Mouse (Mus musculus) hindbrain, embryonic 11.5 days (tissue): ENCODE results near the gene Nfxl1. TPM values are rescaled to one million over a fixed set of nuclear protein-coding genes. Genes with fewer than 3 reads are reported as not detected.
"Not testable (repeated sequence)": the region's sequence is repeated elsewhere in the genome, so short reads cannot be mapped to it uniquely, and the experiment has no call there.

ENCODE experiments used
- ATAC-seq: fragments of 200-750 bp; cut with Nextera tagmentation; 2 replicates; pipeline ENCODE4 v1.8.0; 2017; ENCODE audit warnings: mild to moderate bottlenecking, moderate TSS enrichment, moderate library complexity; ENCODE audit not compliant: low FRiP score
- DNase-seq: peaks from one replicate; pipeline ENCODE4 v3.0.0-alpha.2; 2015; ENCODE audit warnings: low spot score
- H3K27ac ChIP-seq: fragments of 300-500 bp; sonication (generic); 2 replicates; pipeline ENCODE4 v1.5.1; 2014; ENCODE audit warnings: mild to moderate bottlenecking, low read depth, low read length
- H3K27me3 ChIP-seq: fragments of 300-500 bp; sonication (generic); 2 replicates; pipeline ENCODE4 v1.6.1; 2014; ENCODE audit warnings: mild to moderate bottlenecking, low read length, moderate library complexity, mixed read lengths; ENCODE audit not compliant: control insufficient read depth, insufficient read depth
- H3K36me3 ChIP-seq: fragments of 300-500 bp; sonication (generic); 2 replicates; pipeline ENCODE4 v1.6.1; 2014; ENCODE audit warnings: mild to moderate bottlenecking, low read length, moderate library complexity, mixed read lengths; ENCODE audit not compliant: control insufficient read depth, insufficient read depth
- H3K4me1 ChIP-seq: fragments of 300-500 bp; sonication (generic); replicated peaks from 2 replicates; pipeline ENCODE4 v1.6.1; 2014; ENCODE audit warnings: low read length, mixed read lengths; ENCODE audit not compliant: control insufficient read depth, insufficient read depth
- H3K4me2 ChIP-seq: fragments of 300-500 bp; sonication (generic); replicated peaks from 2 replicates; pipeline ENCODE4 v1.6.1; 2014; ENCODE audit warnings: mild to moderate bottlenecking, low read depth, low read length
- H3K4me3 ChIP-seq: fragments of 300-500 bp; sonication (generic); 2 replicates; pipeline ENCODE4 v1.5.1; 2014; ENCODE audit warnings: low read depth, low read length
- H3K9ac ChIP-seq: fragments of 300-500 bp; sonication (generic); 2 replicates; pipeline ENCODE4 v1.6.1; 2014; ENCODE audit warnings: low read depth, low read length
- H3K9me3 ChIP-seq: fragments of 300-500 bp; sonication (generic); 2 replicates; pipeline ENCODE4 v1.6.1; 2016; ENCODE audit warnings: low read length; ENCODE audit not compliant: control insufficient read depth
- WGBS: fragments of 180-500 bp; shearing (Covaris S2); extraction: QIAGEN DNeasy Blood & Tissue Kit; methylation state at CpG from one replicate; pipeline ENCODE4 v1.1.7; 2014; 5-methylcytosine and 5-hydroxymethylcytosine counted together
- polyA plus RNA-seq: library from polyadenylated mRNA; unstranded; fragments of >200 nt; fragmentation: Nextera tagmentation; extraction: Ambion mirVana; gene quantifications from 2 replicates; pipeline ENCODE4 v1.2.1, GENCODE M21; 2014

Gene Nfxl1
- polyA plus RNA-seq, 1 experiment from 2014 or later = 26.0 TPM

DNA sequence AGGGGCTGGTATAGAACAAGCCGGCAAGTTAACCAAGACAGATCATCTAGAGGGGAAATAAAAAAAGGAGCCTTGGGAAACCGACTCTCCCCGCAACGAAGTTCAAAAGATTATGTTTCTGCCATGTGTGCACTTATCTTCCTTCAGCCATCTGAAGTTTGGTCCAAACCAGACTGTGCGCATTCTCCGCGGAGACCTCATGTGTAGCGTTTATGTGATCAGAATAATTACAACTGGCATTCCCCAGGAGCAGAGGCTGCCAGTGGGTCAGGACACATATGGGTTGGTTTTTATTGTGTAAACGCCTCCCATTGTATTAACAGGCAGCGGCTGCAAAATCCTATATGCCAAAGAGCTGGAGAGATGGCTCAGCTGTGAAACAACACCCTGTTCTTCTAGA, 20.1 kb upstream of the Nfxl1 start:
- 47% methylated on average over 10 of the region's 10 CpGs for WGBS

GRCm38 (mm10) chr5:72565621-72566020, 6.1 kb upstream of the Nfxl1 start:
- Histone ChIP-seq H3K9ac (no peak overlapping the region), H3K9me3 (no peaks in the 10 kb centered on the region), H3K27ac (no peak overlapping the region), H3K27me3 (no peaks in the 10 kb centered on the region), H3K4me1 (no peaks in the 10 kb centered on the region), H3K36me3 (no peaks in the 10 kb centered on the region), H3K4me2 (no peak overlapping the region), H3K4me3 (no peak overlapping the region)
- WGBS = 88% methylated on average over 5 of the region's 5 CpGs
- no peak for ATAC-seq
- no peak for DNase-seq

More for the DNA sequence above, 20.1 kb upstream of the Nfxl1 start:
- not testable (repeated sequence) for H3K36me3 ChIP-seq, H3K27me3 ChIP-seq, H3K4me1 ChIP-seq, H3K9me3 ChIP-seq, H3K9ac ChIP-seq, H3K27ac ChIP-seq, H3K4me2 ChIP-seq, H3K4me3 ChIP-seq
- peak; percentile 47 for DNase-seq
- peak; percentile 69 for ATAC-seq

- DNase-seq, H3K36me3 ChIP-seq, H3K9ac ChIP-seq, H3K27me3 ChIP-seq, H3K27ac ChIP-seq, H3K4me1 ChIP-seq, H3K9me3 ChIP-seq, H3K4me2 ChIP-seq, H3K4me3 ChIP-seq, ATAC-seq: not testable (repeated sequence)
- 96% methylated on average over 2 of the region's 2 CpGs for WGBS
Measured at GRCm38 (mm10) chr5:72563183-72563582, 3.7 kb upstream of the Nfxl1 start.

- ATAC-seq = no peak
- Histone ChIP-seq H3K27ac (no peak overlapping the region), H3K36me3 (no peaks in the 10 kb centered on the region), H3K9me3 (no peaks in the 10 kb centered on the region), H3K4me2 (no peak overlapping the region), H3K27me3 (no peaks in the 10 kb centered on the region), H3K4me3 (no peak overlapping the region), H3K9ac (no peak overlapping the region), H3K4me1 (no peaks in the 10 kb centered on the region)
- WGBS = 82% methylated on average over 3 of the region's 3 CpGs
- no peak for DNase-seq
Measured at GRCm38 (mm10) chr5:72560976-72561628, 1.6 kb upstream of the Nfxl1 start.

GRCm38 (mm10) chr5:72558716-72559526, 563 bp downstream of the Nfxl1 start:
- ATAC-seq = peak; percentile 86
- Histone ChIP-seq H3K4me3 (peak overlapping the region; percentile 62), H3K36me3 (peaks cover 2% of the 10 kb centered on the region; the same call in 1 of the 2 replicates), H3K27ac (peak overlapping the region; percentile 58), H3K4me1 (no peaks in the 10 kb centered on the region), H3K9ac (peak overlapping the region; percentile 79), H3K27me3 (no peaks in the 10 kb centered on the region), H3K4me2 (peak overlapping the region; percentile 57), H3K9me3 (no peaks in the 10 kb centered on the region)
- DNase-seq = no peak
- under 1% methylated on average over 42 of the region's 57 CpGs for WGBS

DNA sequence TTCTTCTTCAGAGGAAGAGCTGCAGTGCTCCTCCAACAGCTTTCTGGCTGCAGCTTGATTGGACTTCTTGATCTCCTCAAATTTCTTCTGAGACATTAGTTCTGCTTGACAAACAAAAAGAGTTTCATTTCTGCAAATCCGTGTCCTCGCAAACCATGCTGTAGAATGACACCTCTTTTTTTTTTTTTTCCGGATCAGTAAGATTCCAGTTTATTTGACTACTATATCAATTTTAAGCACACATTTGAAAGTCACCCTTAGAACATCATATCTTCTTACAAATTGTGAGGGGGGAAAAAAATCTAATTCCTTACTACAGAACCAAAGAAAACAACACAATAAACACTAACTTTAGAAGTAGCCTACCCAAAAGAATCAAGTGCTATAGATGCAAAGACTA, 3.2 kb downstream of the Nfxl1 start:
- H3K27ac ChIP-seq = no peak overlapping the region
- no peaks in the 10 kb centered on the region for H3K4me1 ChIP-seq
- WGBS = 90% methylated on average over 3 of the region's 3 CpGs
- H3K9ac ChIP-seq = no peak overlapping the region
- peaks cover 2% of the 10 kb centered on the region; the same call in 1 of the 2 replicates for H3K36me3 ChIP-seq
- H3K4me3 ChIP-seq = no peak overlapping the region
- H3K9me3 ChIP-seq = no peaks in the 10 kb centered on the region
- no peaks in the 10 kb centered on the region for H3K27me3 ChIP-seq
- no peak for ATAC-seq
- no peak for DNase-seq
- no peak overlapping the region for H3K4me2 ChIP-seq

- DNase-seq (no peak), ATAC-seq (no peak)
- no peak overlapping the region for H3K4me3 ChIP-seq
- no peak overlapping the region for H3K27ac ChIP-seq
- WGBS = 95% methylated on average over 3 of the region's 3 CpGs
- no peak overlapping the region for H3K9ac ChIP-seq
- H3K9me3 ChIP-seq = no peaks in the 10 kb centered on the region
- H3K4me1 ChIP-seq = no peaks in the 10 kb centered on the region
- H3K36me3 ChIP-seq = peaks cover 2% of the 10 kb centered on the region; the same call in 1 of the 2 replicates
- no peaks in the 10 kb centered on the region for H3K27me3 ChIP-seq
- H3K4me2 ChIP-seq = no peak overlapping the region
Measured at GRCm38 (mm10) chr5:72551209-72551608, 8.3 kb downstream of the Nfxl1 start.

- H3K9ac ChIP-seq = no peak overlapping the region
- peaks cover 8% of the 10 kb centered on the region for H3K36me3 ChIP-seq
- no peaks in the 10 kb centered on the region for H3K27me3 ChIP-seq
- no peak for DNase-seq
- H3K4me3 ChIP-seq = no peak overlapping the region
- no peak overlapping the region for H3K4me2 ChIP-seq
- no peaks in the 10 kb centered on the region for H3K9me3 ChIP-seq
- no peak overlapping the region for H3K27ac ChIP-seq
- H3K4me1 ChIP-seq = no peaks in the 10 kb centered on the region
- WGBS = 95% methylated on average over 3 of the region's 3 CpGs
- ATAC-seq = no peak
Measured at GRCm38 (mm10) chr5:72528896-72529295, 30.6 kb downstream of the Nfxl1 start.

GRCm38 (mm10) chr5:72513808-72514207, 45.7 kb downstream of the Nfxl1 start:
- ATAC-seq = no peak
- no peaks in the 10 kb centered on the region for H3K36me3 ChIP-seq
- WGBS = 94% methylated on average over 5 of the region's 5 CpGs
- no peaks in the 10 kb centered on the region for H3K27me3 ChIP-seq
- no peak overlapping the region for H3K4me3 ChIP-seq
- H3K4me2 ChIP-seq = no peak overlapping the region
- DNase-seq = no peak
- H3K27ac ChIP-seq = no peak overlapping the region
- H3K9me3 ChIP-seq = no peaks in the 10 kb centered on the region
- no peaks in the 10 kb centered on the region for H3K4me1 ChIP-seq
- H3K9ac ChIP-seq = no peak overlapping the region
